Mouse (Mus musculus) megakaryocyte progenitor cell, adult 5-6 weeks (primary cell): ENCODE measurements around the gene Ppt2. TPM values are rescaled to one million over a fixed set of nuclear protein-coding genes. Genes with fewer than 3 reads are reported as not detected.

ENCODE experiments used
- ATAC-seq: replicated peaks from 2 replicates; pipeline ENCODE4 v1.8.0; 2016; ENCODE audit warnings: mild to moderate bottlenecking, moderate TSS enrichment, inconsistent platforms; ENCODE audit not compliant: poor library complexity
- total RNA-seq, 2 experiments: library from RNA; stranded (forward) in 1 of 2; stranded (reverse) in 1 of 2; fragments of 157-497, 149-512 nt in 1 of 2; fragments of 200-1000 nt in 1 of 2; gene quantifications; 2 replicates each; pipeline versions ENCODE4 v1.2.3 to v1.2.4; 2015 to 2017

Ppt2 gene
- total RNA-seq, 2 experiments from 2014 or later, result 15.3 to 33.5 TPM

DNA sequence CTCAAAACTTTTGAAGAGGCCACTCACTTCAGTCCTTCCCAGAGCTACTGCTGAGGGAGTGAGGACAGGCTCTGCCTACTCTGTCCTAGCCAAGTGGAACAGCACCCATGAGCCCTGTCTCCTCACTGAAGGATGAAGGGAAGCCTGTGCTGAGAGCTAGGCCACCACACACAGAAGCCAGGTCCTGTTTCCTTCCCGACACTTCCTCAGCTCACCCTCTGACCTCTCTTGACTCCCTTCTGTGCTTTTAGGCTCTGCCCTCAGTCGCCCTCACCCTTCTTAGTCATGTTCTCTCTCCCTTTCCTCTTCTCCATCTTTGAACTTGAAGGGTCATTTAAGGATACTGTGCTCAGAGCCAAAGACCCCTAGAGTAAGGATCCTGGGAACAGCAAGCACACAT is 29.0 kb upstream of the Ppt2 start:
- ATAC-seq, result no peak

DNA sequence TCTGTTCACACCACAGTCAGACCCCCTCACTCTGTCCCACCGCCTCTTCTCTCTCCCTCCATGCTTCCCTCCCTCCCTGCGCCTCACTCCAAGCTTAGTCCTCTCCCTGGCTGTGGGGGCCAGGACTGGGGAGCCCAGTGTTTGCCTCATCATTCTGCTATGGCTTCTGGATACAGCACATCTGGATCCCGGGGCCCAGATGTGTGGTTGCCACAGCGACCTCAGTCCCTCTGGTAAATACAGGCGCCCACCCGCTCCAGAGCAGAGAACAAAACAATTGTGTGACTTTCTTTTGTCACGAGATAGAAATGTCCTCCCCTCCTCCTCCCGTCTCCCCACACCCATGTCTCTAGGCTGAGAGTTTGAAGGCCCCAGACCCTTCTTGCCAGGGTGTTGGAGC is 28.4 kb upstream of the Ppt2 start:
- no peak for ATAC-seq

DNA sequence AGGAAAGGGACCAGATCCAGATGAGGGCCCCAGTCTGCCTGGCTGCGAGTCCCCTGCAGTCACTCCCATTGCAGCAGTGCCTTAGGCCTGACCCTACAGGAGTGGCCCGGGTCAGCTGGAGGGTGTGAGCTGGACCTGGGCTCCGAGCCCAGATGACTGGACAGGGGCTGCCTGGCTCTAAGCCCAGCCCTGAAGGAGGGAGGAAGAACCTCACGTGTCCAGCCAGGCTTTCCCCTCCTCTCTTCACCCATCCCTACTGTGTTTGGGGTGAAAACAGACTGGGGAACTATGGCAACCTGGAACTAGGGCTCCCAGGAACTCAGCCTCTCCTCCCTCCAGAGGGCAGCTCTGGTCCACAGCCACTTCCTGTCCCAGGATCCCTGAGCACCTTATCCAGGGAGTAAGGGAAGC is 27.3 kb upstream of the Ppt2 start:
- no peak for ATAC-seq

DNA sequence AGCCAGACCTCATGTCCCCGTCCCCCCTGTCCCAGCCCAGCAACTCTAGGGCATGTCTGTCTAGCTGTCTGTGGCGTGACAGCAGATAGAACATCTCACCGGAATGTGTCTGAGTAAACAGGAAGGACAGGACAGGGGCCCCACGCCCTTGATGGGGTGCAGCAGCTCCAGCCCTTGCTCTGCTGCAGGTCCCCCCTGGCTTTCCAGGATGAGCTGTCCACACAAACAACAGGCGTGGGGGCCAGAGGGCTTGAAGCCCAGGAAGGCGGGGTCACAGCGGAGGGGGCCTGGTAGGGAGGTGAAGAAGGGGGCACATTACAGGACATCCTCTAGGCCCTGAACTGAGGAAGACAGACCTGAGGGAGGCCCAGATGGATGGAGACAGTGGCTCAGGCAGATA is 26.9 kb upstream of the Ppt2 start:
- ATAC-seq, result no peak

DNA sequence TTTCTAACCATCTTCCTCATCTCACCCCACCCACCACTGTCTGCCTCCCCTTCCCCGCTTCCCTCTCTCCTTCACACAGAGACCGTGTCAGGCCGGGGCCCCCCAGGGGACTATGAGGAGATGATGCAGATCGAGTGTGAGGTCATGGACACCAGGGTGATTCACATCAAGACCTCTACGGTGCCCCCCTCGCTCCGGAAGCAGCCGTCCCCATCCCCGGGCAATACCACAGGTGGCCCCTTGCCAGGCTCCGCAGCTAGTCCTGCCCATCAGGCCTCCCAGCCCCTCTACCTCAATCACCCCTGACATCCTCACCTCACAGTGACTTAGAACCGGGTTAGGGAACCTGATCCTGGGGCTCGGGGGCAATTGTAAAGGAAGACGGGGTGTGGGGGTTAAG is 26.1 kb upstream of the Ppt2 start:
- no peak for ATAC-seq

DNA sequence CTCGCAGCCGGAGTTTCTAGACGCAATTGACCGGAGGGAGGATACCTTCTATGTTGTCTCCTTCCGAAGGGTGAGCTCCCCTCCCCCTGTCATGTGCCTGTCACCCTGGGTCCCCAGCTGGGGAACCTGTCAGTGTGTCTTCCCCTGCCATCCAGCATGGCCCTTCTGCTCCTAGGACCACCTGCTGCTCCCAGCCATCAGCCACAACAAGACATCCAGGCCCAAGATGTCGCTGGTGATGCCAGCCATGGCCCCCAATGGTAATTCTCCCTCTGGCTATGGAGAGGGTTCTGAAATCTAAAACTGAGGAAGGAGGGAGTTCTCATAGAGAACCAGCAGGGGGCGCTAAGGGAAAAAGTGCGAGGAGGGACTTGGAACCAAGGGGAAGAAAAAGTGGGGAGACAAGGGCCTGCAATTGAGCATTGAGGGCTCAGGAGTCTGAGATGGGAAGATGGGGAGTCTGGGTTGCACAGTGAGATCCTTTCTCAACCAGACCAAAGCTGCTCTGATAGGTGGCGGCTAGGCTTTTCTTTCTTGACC is 25.5 kb upstream of the Ppt2 start:
- peak; percentile 59 for ATAC-seq

DNA sequence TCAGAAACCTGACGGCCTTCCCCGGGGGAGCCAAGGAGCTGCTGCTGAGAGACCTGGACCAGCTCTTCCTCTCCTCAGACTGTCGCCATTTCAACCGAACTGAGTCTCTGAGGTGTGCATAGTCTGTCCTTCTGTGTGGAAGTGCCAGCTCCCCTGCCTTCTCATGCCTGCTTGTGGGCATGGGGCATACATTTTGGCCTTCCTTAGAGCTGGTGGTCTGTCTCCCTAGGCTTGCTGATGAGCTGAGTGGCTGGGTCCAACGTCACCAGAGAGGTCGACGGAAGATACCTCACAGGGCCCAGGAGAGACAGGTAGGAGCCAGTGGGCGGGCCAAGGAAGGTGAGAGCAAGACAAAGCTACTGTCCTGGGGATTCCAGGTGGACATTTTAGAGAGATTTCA is 24.7 kb upstream of the Ppt2 start:
- ATAC-seq, result no peak

DNA sequence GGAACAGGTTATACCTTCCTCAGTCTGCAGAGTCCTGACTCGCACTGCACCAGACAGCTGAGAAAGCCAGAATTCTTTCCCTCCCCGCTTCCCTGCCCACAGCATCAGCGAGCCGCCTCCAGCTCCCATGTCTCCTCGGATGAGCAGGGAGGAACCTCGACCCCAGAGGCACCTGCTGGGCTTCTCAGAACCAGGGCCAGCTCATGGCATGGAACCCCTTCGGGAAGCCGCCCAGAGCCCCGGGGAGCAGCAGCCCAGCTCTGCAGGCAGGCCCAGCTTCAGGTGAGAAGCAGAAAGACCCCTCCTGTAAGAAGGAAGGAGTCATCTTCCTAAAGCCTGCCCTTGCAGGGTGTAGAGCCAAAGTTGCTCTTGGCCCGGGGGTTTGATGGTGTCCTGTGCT is 24.2 kb upstream of the Ppt2 start:
- ATAC-seq, result no peak

DNA sequence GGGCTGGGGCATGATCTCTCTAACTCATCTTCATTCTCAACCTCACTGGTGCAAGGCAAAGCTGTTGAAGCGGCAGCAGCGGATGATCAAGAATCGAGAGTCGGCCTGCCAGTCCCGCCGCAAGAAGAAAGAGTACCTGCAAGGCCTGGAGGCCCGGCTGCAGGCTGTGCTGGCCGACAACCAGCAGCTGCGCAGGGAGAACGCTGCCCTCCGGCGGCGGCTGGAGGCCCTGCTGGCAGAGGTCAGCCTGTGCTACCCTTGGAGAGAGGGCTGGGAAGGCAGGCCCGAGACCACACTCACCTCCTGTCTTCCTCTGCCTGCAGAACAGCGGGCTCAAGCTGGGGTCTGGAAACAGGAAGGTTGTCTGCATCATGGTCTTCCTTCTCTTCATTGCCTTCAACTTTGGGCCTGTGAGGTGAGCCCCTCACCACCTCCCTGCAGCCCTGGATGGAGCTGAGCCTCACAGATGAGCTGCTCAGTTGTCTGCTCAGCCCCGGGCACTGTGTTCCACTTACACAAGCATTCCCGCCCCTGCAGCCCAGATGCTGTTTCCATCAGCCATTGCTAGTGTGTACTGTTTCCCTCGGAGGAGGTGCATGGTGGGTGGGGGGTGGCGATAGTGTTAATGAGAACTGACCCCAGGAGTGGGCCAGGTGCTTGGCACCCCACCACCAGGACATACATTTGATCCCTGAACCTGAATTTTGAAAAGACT is 23.4 kb upstream of the Ppt2 start:
- ATAC-seq, result 0 out of 2 replicates have a peak, but pooled peaks have one; percentile 15

DNA sequence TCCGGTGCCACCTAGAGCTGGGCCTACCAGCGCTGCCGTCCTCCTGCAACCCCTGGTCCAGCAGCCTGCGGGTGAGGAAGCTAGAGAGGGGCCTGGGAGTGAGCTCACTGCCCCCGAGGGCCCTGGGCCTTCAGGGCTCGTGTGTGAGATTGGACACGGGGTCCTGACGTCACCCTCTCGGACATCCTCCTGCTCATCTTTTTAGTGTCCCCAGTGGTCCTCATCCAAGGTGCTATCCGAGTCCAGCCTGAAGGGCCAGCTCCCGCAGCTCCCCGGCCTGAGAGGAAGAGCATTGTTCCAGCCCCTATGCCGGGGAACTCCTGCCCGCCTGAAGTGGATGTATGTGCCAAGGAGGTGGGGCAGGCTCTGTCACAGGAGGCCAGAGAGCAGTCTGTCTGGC is 22.5 kb upstream of the Ppt2 start:
- no peak for ATAC-seq

DNA sequence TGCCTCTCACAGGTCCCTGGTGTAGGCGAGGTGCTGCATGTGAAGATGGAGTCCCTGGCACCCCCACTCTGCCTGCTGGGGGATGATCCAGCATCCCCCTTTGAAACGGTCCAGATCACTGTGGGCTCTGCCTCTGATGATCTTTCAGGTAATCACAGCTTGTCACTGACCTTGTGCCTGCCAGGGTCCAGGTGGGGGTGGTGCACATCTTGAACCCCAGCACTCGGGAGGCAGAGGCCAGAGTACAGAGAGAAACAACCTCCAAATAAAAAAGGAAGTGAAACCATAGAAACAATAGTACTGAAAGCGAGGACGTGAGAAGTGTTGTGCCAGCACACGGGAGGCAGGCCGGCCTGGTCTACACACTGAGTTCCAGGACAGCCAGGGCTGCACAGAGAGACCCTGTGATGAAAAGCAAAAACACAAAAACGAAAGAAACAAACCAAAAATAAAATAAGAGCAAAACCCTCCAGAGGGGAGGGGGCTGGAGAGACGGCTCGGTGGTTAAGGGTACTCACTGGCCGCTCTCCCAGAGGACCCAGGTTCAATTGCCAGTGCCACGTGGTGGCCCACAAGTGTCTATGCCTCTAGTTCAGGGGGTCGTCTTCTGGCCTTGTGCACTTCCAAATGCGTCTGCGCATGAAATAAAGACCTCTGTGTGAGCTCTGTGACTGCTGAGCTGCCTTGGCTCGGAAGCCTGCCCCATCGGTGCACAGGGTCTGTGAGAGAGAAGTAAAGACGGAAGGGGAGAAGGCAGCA is 21.0 kb upstream of the Ppt2 start:
- ATAC-seq, result no peak

DNA sequence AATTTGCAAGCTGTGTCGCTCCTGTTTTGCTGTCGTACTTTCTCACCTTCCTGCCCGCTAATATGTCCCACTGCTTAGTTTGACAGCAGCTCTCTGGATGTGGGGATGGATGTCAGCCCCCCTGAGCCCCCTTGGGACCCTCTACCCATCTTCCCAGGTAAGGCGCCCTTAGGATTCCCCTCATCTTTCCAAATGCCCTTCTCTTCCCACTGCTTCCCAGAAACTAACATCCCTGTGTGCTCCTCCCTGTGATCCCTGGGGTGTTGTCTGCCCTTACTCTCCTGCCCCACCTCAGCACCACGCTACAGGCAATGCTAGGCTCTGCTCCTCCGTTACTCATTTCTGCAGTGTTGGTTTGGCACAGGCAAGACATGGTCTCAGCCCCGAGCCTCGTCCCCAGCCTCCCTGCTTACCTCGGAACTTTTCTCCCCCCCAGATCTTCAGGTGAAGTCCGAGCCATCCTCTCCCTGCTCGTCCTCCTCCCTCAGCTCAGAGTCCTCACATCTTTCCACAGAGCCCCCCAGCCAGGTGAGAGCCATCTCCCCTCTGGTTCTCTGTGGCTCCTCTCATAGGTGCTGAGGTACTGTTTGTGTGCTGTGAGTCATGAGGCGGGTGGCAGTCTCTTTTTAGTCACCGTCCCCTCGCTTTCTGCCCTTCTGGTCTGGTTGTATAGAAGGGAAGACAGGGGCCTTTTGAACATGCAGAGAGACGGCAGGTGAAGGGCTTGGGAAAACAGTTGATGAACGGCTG is 20.0 kb upstream of the Ppt2 start:
- ATAC-seq, result no peak

DNA sequence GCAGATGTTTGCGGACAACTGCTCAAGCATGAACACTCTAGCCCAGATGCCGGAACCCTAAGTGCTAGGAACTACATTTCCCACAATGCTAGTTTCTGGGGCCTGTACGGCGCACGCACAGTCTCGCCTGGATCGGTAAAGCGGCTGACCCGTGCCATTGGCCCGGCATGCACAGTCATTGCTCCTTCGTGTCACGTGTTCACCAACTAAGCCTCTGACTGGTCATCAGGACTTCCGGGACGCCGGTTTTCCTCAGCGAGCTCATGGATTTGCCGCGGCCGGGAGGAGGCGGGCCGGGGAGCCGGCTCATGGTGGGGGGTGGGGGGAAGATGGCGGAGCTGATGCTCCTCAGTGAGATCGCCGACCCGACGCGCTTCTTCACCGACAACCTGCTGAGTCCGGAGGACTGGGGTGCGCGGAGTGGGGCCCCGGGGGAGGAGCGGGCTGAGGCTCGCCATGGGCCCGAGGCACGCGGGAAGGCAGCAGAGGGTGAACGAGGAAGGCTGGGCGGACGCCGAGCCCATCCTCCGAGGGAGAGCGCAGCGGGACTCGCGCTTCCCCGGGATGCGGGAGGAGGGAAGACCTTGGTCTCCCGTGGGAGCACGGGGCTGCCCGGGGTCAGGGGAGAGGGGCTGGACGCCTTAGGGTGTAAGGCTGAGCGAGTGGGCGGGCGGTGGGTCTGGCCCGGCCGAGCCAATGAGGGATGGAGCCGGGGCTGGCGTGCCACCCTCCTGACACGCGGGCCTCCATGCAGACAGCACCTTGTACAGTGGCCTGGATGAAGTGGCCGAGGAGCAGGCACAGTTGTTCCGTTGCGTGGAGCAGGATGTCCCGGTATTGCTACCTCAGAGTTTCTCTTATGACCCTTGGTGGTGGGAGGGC is 18.8 kb upstream of the Ppt2 start, which contains the start of gene Atf6b:
Atf6b (plus strand) TSS at position 241 of the 882 bp plus-strand sequence.
- ATAC-seq, result peak; percentile 84

DNA sequence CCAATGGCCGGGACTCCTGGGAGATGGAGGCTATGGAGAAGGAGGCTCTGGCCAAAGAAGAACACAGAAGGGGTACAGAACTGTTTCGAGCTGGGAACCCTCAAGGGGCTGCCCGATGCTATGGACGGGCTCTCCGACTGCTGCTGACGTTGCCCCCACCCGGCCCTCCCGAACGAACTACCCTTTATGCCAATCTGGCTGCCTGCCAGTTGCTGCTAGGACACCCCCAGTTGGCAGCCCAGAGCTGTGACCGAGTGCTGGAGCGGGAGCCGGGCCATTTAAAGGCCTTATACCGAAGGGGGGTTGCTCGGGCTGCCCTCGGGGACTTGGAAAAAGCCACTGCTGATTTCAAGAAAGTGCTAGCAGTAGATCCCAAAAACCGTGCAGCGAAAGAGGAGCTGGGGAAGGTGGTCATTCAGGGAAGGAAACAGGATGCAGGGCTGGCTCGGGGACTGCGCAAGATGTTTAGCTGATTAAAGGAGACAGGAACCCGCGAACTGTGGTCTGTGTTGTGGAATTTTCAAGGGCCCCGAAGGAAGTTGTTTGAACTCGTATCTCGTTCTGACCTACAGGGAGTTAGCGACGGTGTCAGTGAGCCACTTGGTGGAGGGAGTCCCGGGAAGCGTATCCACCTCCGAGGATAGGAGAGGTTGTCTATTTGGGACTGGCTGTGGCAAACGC is 17.7 kb upstream of the Ppt2 start:
- ATAC-seq, result no peak

DNA sequence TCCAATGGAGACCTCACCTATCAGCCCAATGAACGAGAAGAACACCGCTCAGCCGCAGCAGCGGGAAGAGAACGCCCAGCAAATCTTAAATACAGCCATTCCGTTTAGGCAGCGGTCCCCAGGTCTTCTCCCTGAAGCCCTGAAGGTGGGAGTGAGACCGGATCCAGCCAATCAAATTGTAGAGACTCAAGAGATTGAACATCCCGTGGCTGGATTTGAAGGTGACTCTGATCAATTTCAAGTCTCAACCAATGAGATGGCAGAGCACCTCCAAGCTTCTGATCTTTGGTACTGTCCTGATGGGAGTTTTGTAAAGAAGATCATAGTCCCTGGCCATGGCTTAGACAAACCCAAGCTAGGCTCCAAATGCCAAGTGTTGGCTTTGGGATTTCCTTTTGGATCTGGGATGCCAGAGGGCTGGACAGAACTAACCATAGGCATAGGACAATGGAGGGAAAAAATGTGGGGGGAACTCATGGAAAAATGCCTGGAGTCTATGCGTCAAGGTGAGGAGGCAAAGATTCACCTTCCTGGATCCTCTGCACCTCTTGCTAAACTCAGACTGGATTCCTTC is 17.0 kb upstream of the Ppt2 start:
- no peak for ATAC-seq

DNA sequence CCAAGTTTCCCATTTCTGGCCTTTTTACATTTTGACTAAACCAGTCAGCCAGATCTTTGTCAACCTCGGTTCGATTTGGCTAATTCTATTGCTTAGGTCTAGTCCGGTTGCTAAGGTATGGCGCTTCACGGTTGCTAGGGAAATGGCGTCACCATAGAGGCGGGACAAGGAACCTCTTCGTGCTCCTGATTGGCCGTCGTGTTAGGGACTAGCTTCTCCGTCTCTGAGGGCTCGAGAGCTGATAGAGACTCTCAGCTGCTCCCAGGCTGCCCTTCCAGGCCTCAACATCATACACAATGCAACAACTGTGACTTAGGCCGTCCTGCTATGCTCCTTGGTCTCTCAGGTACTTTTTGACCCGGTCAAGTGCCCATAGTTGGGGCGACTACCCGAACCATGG is 16.3 kb upstream of the Ppt2 start, which contains the start of gene Fkbpl:
Fkbpl (plus strand) TSS at position 157 of the 400 bp plus-strand sequence.
- peak; percentile 82 for ATAC-seq

DNA sequence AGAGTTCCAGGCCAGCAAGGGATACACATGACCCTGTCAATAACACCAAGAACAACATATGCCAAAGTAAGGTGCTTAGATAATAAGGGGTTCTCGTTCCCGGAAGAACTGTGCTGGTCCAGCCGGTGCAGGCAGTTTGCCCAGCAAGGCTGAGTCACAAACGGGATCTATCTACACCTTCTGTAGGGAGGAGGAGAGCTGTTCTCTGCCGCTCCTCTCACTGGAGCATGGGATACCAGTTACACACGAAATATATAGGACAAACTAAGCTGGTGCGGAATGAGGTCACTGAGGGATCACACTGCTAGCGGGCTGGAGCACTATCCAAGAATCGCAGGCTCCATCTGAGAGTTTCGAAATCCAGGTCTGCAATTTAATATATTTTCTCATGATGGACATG is 15.6 kb upstream of the Ppt2 start:
- no peak for ATAC-seq

DNA sequence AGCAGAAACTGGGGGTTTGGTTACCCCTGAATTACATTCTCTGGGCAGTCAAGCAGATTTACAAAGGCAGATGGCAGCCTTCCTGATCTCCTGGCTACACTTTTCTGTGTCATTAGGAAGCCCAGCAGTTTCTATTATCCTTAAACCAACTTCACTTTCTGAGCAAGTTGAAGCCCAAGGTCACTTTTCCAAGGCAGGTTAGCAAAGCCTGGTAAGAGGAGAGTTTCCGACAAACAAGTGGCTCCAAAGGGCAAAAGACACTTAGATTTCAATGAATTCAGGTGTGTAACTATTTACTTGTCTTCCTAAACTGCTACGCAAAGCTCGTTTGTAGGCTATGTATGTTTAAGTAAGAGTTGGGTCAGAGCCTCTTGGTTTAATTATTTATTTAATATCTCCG is 15.1 kb upstream of the Ppt2 start:
- ATAC-seq, result no peak

DNA sequence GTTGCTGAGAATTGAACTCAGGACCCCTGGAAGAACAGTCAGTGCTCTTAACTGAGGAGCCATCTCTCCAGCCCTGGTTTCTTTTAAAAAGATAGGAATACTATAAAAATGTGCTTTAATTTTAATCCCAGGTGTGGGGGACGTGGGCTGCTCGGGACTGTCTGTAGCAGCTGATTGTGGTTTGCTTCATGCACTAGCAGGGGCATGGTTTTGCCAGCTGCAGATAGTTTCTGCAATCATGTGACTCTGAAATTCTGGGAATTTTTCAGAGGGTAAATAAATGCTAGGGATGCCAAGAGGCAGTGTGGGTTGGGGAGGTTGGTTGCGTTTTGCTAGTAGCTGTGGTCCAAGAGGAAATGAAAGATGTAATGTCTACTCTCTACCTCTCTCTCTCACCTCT is 13.6 kb upstream of the Ppt2 start:
- ATAC-seq, result no peak
